Mouse (Mus musculus) ES-Bruce4 (cell line): ENCODE measurements around the gene Mtf2.

Experiments used
- CTCF ChIP-seq: IDR thresholded peaks from one replicate; pipeline ENCODE4 v1.8.1; 2011; ENCODE audit warnings: low read depth, low read length
- EP300 ChIP-seq: IDR thresholded peaks from 2 replicates; pipeline ENCODE4 v1.6.1; 2011; ENCODE audit warnings: low read depth, low read length; ENCODE audit not compliant: insufficient read depth

DNA sequence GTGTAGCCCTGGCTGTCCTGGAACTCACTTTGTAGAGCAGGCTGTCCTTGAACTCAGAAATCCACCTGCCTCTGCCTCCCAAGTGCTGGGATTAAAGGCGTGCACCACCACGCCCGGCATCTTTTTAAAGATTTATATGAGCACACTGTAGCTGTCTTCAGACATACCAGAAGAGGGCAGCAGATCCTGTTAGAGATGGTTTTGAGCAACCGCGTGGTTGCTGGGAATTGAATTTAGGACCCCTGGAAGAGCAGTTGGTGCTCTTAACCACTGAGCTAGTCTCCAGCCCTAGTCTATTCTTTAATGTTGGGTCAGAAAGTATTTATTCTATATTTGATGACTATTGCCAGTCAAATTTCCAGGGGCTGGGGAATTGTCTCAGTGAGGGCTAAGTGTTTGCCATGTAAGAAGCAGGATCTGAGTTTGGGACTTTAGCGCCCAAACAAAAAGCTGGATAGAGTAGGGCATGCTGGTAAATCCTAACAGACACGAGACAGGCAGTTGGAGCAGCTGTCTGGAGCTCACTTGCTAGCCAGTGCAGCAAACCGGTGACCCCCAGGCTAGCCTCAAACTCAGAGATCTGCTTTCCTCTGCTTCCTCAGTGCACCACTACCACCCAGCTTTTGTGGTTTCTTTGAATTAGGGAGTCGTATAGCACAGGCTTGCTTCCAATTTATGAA, 54.9 kb downstream of the Mtf2 start:
- TF ChIP-seq CTCF: peak; percentile 28
- no peak for TF ChIP-seq EP300
